Mouse (Mus musculus): ENCODE measurements at regions not wholly inside any gene's neighbourhood (a gene's known extent, or its start where the extent isn't known, plus 50 kb on each side); places are given as distances from the start of the nearest gene placed in this dataset.

DNA sequence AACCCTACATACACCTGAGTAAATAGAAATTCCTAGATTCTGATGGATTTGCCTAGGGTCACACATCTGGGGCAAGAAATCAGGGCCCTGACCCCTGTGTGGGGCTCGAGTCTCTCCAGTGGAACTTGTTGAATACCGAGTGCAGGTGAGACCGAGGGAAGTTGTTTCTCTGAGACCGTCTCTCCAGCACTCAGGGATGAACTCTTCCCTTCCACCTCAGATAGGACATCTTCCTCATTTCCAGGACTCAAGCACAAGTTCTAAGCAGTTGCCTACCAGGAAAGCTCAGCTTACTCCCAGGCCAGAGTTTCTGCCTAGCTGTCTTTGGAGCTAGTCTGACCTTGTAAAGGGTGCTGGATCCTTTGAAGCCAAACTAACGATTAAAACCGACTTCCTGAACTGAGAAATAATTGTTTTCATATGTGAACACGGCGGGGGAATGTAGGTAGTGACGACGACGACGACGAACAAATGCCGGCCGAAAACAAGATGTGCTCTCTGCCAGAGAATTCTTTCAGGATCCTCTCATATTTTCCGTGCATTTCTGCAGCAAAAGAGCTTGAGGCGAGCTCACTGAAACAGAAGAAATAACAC is 207.3 kb upstream of the Klf3 start:
- no peak overlapping the region for H3K9ac ChIP-seq (ENCODE audit: control insufficient read depth, low read depth, low read length, poor library complexity, severe bottlenecking)
- no peak overlapping the region for H3K4me3 ChIP-seq (ENCODE audit: control insufficient read depth in 1 of 2, insufficient read depth in 1 of 2, low read depth in 2 of 2, low read length in 2 of 2)
- H3K27ac ChIP-seq (ENCODE audit: control insufficient read depth, low read depth, low read length): no peak overlapping the region
- peaks cover 0 to 37% of the 10 kb centered on the region in 2 experiments; a peak in 2 of 4 replicates for H3K36me3 ChIP-seq (ENCODE audit: control insufficient read depth in 1 of 2, insufficient read depth in 2 of 2, low read length in 2 of 2)
- H3K79me2 ChIP-seq (ENCODE audit: control insufficient read depth, insufficient read depth, low read length, poor library complexity): no peaks in the 10 kb centered on the region; the same call in 1 of the 2 replicates
- DNase-seq (ENCODE audit: low read depth, low spot score): no peak
- H3K27me3 ChIP-seq (ENCODE audit: control insufficient read depth in 1 of 2, insufficient read depth in 2 of 2, low read length in 2 of 2): no peaks in the 10 kb centered on the region
- TF ChIP-seq ZNF384 (IDR thresholded peaks at IDR 0.05; ENCODE audit: low read depth, low read length): no peak
- no peak for TF ChIP-seq MXI1 (IDR thresholded peaks at IDR 0.05; ENCODE audit: low read depth, low read length)
- no peak for TF ChIP-seq POLR2AphosphoS2 (IDR thresholded peaks at IDR 0.05; ENCODE audit: low read length)
- TF ChIP-seq ELF1 (IDR thresholded peaks at IDR 0.05; ENCODE audit: low read depth, low read length): no peak
- no peak for TF ChIP-seq MEF2A (IDR thresholded peaks at IDR 0.05; ENCODE audit: extremely low read depth, insufficient replicate concordance, low read depth, low read length, poor library complexity, severe bottlenecking)
- TF ChIP-seq MAZ (IDR thresholded peaks at IDR 0.05; ENCODE audit: low read depth, low read length): no peak
- TF ChIP-seq ETS1 (IDR thresholded peaks at IDR 0.05; ENCODE audit: low read depth, low read length): no peak
- TF ChIP-seq SIN3A (IDR thresholded peaks at IDR 0.05; ENCODE audit: low read length): no peak
- TF ChIP-seq RAD21 (IDR thresholded peaks at IDR 0.05; ENCODE audit: low read depth, low read length): no peak
- TF ChIP-seq GATA1 (IDR thresholded peaks at IDR 0.05; ENCODE audit: low read depth, low read length): no peak
- TF ChIP-seq MAFK (IDR thresholded peaks at IDR 0.05; ENCODE audit: borderline replicate concordance, low read depth, low read length): no peak
- no peak for TF ChIP-seq KAT2A (conservative IDR thresholded peaks at IDR 0.05; ENCODE audit: low read depth, low read length)
- TF ChIP-seq JUND (IDR thresholded peaks at IDR 0.05; ENCODE audit: low read depth, low read length): no peak
- no peak for TF ChIP-seq CHD2 (IDR thresholded peaks at IDR 0.05; ENCODE audit: low read length)
- TF ChIP-seq HCFC1 (IDR thresholded peaks at IDR 0.05; ENCODE audit: low read depth, low read length): no peak
- H3K4me1 ChIP-seq (ENCODE audit: control insufficient read depth in 1 of 2, insufficient read depth in 2 of 2, low read length in 2 of 2): peaks cover 20 to 28% of the 10 kb centered on the region in 2 experiments
- H3K9me3 ChIP-seq (replicated peaks; ENCODE audit: insufficient read depth, low read length): no peaks in the 10 kb centered on the region

DNA sequence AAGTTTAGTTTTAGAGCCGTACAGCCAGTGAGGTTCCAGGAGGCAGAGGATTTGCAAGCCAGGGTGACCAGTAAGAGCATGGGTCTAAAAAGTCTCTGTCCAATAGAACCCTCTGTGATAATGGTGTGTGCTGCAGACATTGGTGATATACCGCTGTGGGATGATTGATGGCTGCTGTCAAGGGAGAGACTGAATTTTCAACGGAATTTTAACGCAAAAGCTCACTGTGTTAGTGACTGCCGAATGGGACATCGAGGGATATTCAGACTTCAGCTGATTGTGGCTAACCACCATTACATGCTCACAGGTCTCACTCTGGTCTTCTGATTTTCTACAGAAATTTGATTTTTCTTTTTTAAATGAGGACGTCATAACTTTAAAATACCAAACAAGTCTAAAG is 206.2 kb upstream of the Klf3 start:
- H3K79me2 ChIP-seq (ENCODE audit: control insufficient read depth, insufficient read depth, low read length, poor library complexity): no peaks in the 10 kb centered on the region; the same call in 1 of the 2 replicates
- no peaks in the 10 kb centered on the region for H3K27me3 ChIP-seq (ENCODE audit: control insufficient read depth in 1 of 2, insufficient read depth in 2 of 2, low read length in 2 of 2)
- DNase-seq (ENCODE audit: low read depth, low spot score): no peak
- H3K4me1 ChIP-seq (ENCODE audit: control insufficient read depth in 1 of 2, insufficient read depth in 2 of 2, low read length in 2 of 2): peaks cover 15 to 27% of the 10 kb centered on the region in 2 experiments
- H3K9ac ChIP-seq (ENCODE audit: control insufficient read depth, low read depth, low read length, poor library complexity, severe bottlenecking): no peak overlapping the region
- no peaks in the 10 kb centered on the region for H3K9me3 ChIP-seq (replicated peaks; ENCODE audit: insufficient read depth, low read length)
- no peak overlapping the region for H3K27ac ChIP-seq (ENCODE audit: control insufficient read depth, low read depth, low read length)
- H3K4me3 ChIP-seq (ENCODE audit: control insufficient read depth in 1 of 2, insufficient read depth in 1 of 2, low read depth in 2 of 2, low read length in 2 of 2): no peak overlapping the region
- TF ChIP-seq ZMIZ1 (IDR thresholded peaks at IDR 0.05; ENCODE audit: low read depth, low read length) (no peak), USF2 (IDR thresholded peaks at IDR 0.05; ENCODE audit: borderline replicate concordance in 1 of 2, insufficient read depth in 1 of 2, low read depth in 1 of 2, low read length in 2 of 2) (no peak), JUND (IDR thresholded peaks at IDR 0.05; ENCODE audit: low read depth, low read length) (no peak), BHLHE40 (IDR thresholded peaks at IDR 0.05; ENCODE audit: borderline replicate concordance, low read depth, low read length) (no peak)
- H3K36me3 ChIP-seq (ENCODE audit: control insufficient read depth in 1 of 2, insufficient read depth in 2 of 2, low read length in 2 of 2): peaks cover 0 to 37% of the 10 kb centered on the region in 2 experiments; a peak in 2 of 4 replicates

Data from MEL (cell line).